17 mouse cellular contexts compared by ENCODE assay signal in the genomic region with DNA sequence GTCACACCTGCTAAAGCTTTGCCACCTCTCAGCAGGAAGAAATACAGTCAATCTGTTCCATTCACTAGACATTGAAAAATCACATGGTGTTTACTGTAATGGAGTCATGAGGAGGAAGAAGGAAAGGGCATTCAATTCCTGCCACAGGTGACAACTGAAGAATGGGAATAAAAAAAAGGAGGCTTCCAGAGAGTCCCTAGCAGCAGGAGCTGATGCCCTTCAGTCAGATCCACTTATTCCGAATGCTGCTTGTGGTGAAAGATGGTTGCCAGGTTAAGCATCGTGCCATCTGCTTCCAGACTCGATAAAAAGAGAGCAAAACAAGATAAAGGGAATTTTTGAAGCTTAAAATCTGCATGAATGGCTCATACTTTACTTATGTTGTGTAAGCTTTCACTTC.
DNase-seq lines count a peak whose midpoint lies in the region; ATAC-seq and TF ChIP-seq lines count a peak whose summit lies in the region.
"Had no signal": no experiment of that assay in that cellular context is flagged by ENCODE, and none has a peak within 500 bp of the region (broad histone marks: within the 10 kb centered on the region; RNA-seq: fewer than 3 reads in every experiment).

No protein-coding gene starts in this region.

- no peak overlapping the region for H3K9ac ChIP-seq in heart, embryonic 11.5 days (ENCODE audit: low read depth, low read length)
- no peak overlapping the region for H3K9ac ChIP-seq in liver, embryonic 12.5 days
- H3K9ac ChIP-seq: hindbrain, embryonic 13.5 days; liver, postnatal 0 days had no signal

- TF ChIP-seq POLR2A in myocyte (IDR thresholded peaks at IDR 0.05; ENCODE audit: insufficient read length, low read depth): no peak

- peak overlapping the region; percentile 71 for H3K4me2 ChIP-seq in myocyte (ENCODE audit: low read depth)
- no peak overlapping the region for H3K4me2 ChIP-seq in heart, embryonic 11.5 days
- H3K4me2 ChIP-seq in liver, embryonic 12.5 days: no peak overlapping the region
- H3K4me2 ChIP-seq: hindbrain, embryonic 13.5 days had no signal

- no peaks in the 10 kb centered on the region for H3K9me3 ChIP-seq in heart, embryonic 11.5 days (replicated peaks; ENCODE audit: control insufficient read depth, low read length)
- no peaks in the 10 kb centered on the region for H3K9me3 ChIP-seq in liver, embryonic 12.5 days (replicated peaks)
- H3K9me3 ChIP-seq: hindbrain, embryonic 13.5 days; midbrain, embryonic 10.5 days had no signal

- peak; percentile 3 to 10 for DNase-seq in frontal cortex, postnatal 36 days (ENCODE audit: low spot score in 2 of 2)
- no peak for DNase-seq in frontal cortex, postnatal 25 days (ENCODE audit: low spot score in 2 of 2)
- peak; percentile 10 for DNase-seq in right cerebral cortex, adult 18-20 months
- no peak for DNase-seq in right cerebral cortex, postnatal 14 days
- peak; percentile 52 to 55 for DNase-seq in cerebellum, adult 18-20 months
- DNase-seq: adrenal gland, adult 8-10 months; heart, adult 11 months; kidney, adult 11 months; kidney, postnatal 10 days; liver, postnatal 0 days; lung, postnatal 36 days had no signal

- no peak overlapping the region for H3K4me3 ChIP-seq in myocyte
- H3K4me3 ChIP-seq in heart, embryonic 11.5 days (ENCODE audit: low read depth, low read length): no peak overlapping the region
- H3K4me3 ChIP-seq in liver, embryonic 12.5 days: no peak overlapping the region
- H3K4me3 ChIP-seq: hindbrain, embryonic 13.5 days; left cerebral cortex, adult 2 months; midbrain, embryonic 10.5 days had no signal

- H3K4me1 ChIP-seq in heart, embryonic 11.5 days (ENCODE audit: control insufficient read depth, insufficient read depth, low read length): no peaks in the 10 kb centered on the region
- no peaks in the 10 kb centered on the region for H3K4me1 ChIP-seq in liver, embryonic 12.5 days

- no peaks in the 10 kb centered on the region for H3K27me3 ChIP-seq in myocyte (ENCODE audit: control insufficient read depth, insufficient read depth, insufficient read length)
- H3K27me3 ChIP-seq in heart, embryonic 11.5 days (ENCODE audit: control insufficient read depth, insufficient read depth, low read length): no peaks in the 10 kb centered on the region
- no peaks in the 10 kb centered on the region for H3K27me3 ChIP-seq in liver, embryonic 12.5 days (replicated peaks)
- H3K27me3 ChIP-seq: hindbrain, embryonic 13.5 days had no signal

- H3K79me2 ChIP-seq in myocyte (ENCODE audit: control insufficient read depth, insufficient read depth): no peaks in the 10 kb centered on the region

- H3ac ChIP-seq in myocyte (ENCODE audit: control insufficient read depth, insufficient read length): no peak overlapping the region

- H3K36me3 ChIP-seq in myocyte (ENCODE audit: control insufficient read depth, insufficient read depth): no peaks in the 10 kb centered on the region
- no peaks in the 10 kb centered on the region for H3K36me3 ChIP-seq in heart, embryonic 11.5 days (ENCODE audit: control insufficient read depth, insufficient read depth, low read length)
- H3K36me3 ChIP-seq in liver, embryonic 12.5 days: no peaks in the 10 kb centered on the region
- H3K36me3 ChIP-seq: hindbrain, embryonic 13.5 days; midbrain, embryonic 10.5 days had no signal

- ATAC-seq in heart, embryonic 11.5 days (replicated peaks; ENCODE audit: insufficient number of reproducible peaks, low FRiP score, low TSS enrichment): no peak
- no peak for ATAC-seq in liver, embryonic 12.5 days
- ATAC-seq: liver, postnatal 0 days had no signal

- WGBS in heart, embryonic 11.5 days (ENCODE audit: insufficient replicate concordance): 56% methylated on average over 3 of the region's 3 CpGs
- 46% methylated on average over 3 of the region's 3 CpGs for WGBS in liver, embryonic 12.5 days (ENCODE audit: insufficient replicate concordance)

- H3K27ac ChIP-seq in heart, embryonic 11.5 days (ENCODE audit: low read depth, low read length): no peak overlapping the region
- H3K27ac ChIP-seq in liver, embryonic 12.5 days: no peak overlapping the region
- H3K27ac ChIP-seq: hindbrain, embryonic 13.5 days; left cerebral cortex, adult 2 months; midbrain, embryonic 10.5 days had no signal

TF ChIP-seq in myocyte, 11 proteins besides CTCF, POLR2A, EP300 and RAD21:
- no peak for TF ChIP-seq MYOG (IDR thresholded peaks at IDR 0.05; ENCODE audit: control insufficient read depth in 1 of 3, insufficient read depth in 1 of 3, insufficient read length in 2 of 3, low read depth in 2 of 3)
TF ChIP-seq in myocyte: peak in this region for 0.

Comparison
In these comparisons a context has a peak if more than half of its experiments do, and no peak if none do; other contexts are left out.
1. DNase-seq: peak in frontal cortex, postnatal 36 days (2 of 2), right cerebral cortex, adult 18-20 months (single experiment) and cerebellum, adult 18-20 months (2 of 2); none in frontal cortex, postnatal 25 days (0 of 2) and right cerebral cortex, postnatal 14 days (single experiment).